Mouse (Mus musculus): ENCODE results near the gene Scrg1. TPM values are rescaled to one million over a fixed set of nuclear protein-coding genes. Genes with fewer than 3 reads are reported as not detected.
"Not testable (repeated sequence)": the region's sequence is repeated elsewhere in the genome, so short reads cannot be mapped to it uniquely, and the experiment has no call there.

Gene Scrg1
- total RNA-seq, 2 experiments from 2014 or later = 41.1 to 42.5 TPM

- Histone ChIP-seq H3K4me3 (no peak overlapping the region), H3K27ac (no peak overlapping the region)
- TF ChIP-seq CTCF (IDR thresholded peaks at IDR 0.05) = no peak
- intact Hi-C loops (cut with DNase I) = no loop called here
- DNase-seq (ENCODE audit: extremely low spot score in 1 of 2, low spot score in 2 of 2) = no peak
Measured at GRCm38 (mm10) chr8:57489896-57490295, 34.2 kb downstream of the Scrg1 start.

GRCm38 (mm10) chr8:57491873-57492272 lies 36.1 kb downstream of the Scrg1 start:
- H3K27ac ChIP-seq = no peak overlapping the region
- no peak overlapping the region for H3K4me3 ChIP-seq
- intact Hi-C loops (cut with DNase I) = no loop called here
- DNase-seq (ENCODE audit: extremely low spot score in 1 of 2, low spot score in 2 of 2) = no peak
- TF ChIP-seq CTCF (IDR thresholded peaks at IDR 0.05) = no peak

GRCm38 (mm10) chr8:57498494-57498846 lies 42.7 kb downstream of the Scrg1 start:
- H3K4me3 ChIP-seq = peak overlapping the region; percentile 39
- TF ChIP-seq CTCF (IDR thresholded peaks at IDR 0.05) = no peak
- H3K27ac ChIP-seq = no peak overlapping the region
- no peak for DNase-seq (ENCODE audit: extremely low spot score in 1 of 2, low spot score in 2 of 2)
- intact Hi-C loops (cut with DNase I) = no loop called here

GRCm38 (mm10) chr8:57498847-57499511 lies 43.3 kb downstream of the Scrg1 start:
- Histone ChIP-seq H3K4me3 (peak overlapping the region; percentile 39), H3K27ac (no peak overlapping the region)
- DNase-seq (ENCODE audit: extremely low spot score in 1 of 2, low spot score in 2 of 2) = peak in 1 of 2 experiments; percentile 28
- no peak for TF ChIP-seq CTCF (IDR thresholded peaks at IDR 0.05)
- intact Hi-C loops (cut with DNase I) = no loop called here

GRCm38 (mm10) chr8:57503641-57504040 lies 47.9 kb downstream of the Scrg1 start:
- peak; percentile 46 to 65 for DNase-seq (ENCODE audit: extremely low spot score in 1 of 2, low spot score in 2 of 2)
- H3K4me3 ChIP-seq = no peak overlapping the region
- peak; percentile 77 for TF ChIP-seq CTCF (IDR thresholded peaks at IDR 0.05)
- intact Hi-C loops (cut with DNase I) = loop anchor here (1.0 kb wide), 1 partner anchor 74 kb away; no protein-coding TSS in a partner anchor
- H3K27ac ChIP-seq = no peak overlapping the region

- DNase-seq (ENCODE audit: extremely low spot score in 1 of 2, low spot score in 2 of 2); H3K4me3 ChIP-seq; H3K27ac ChIP-seq; intact Hi-C loops (cut with DNase I): not testable (repeated sequence)
Measured at GRCm38 (mm10) chr8:57505500-57505899, 49.8 kb downstream of the Scrg1 start.

- TF ChIP-seq CTCF (IDR thresholded peaks at IDR 0.05) = no peak
- Histone ChIP-seq H3K27ac (no peak overlapping the region), H3K4me3 (no peak overlapping the region)
- intact Hi-C loops (cut with DNase I) = no loop called here
- DNase-seq (ENCODE audit: extremely low spot score in 1 of 2, low spot score in 2 of 2) = no peak
Measured at GRCm38 (mm10) chr8:57507556-57508063, 51.9 kb downstream of the Scrg1 start.

GRCm38 (mm10) chr8:57508657-57509056 lies 52.9 kb downstream of the Scrg1 start:
- TF ChIP-seq CTCF (IDR thresholded peaks at IDR 0.05) = no peak
- Histone ChIP-seq H3K27ac (no peak overlapping the region), H3K4me3 (no peak overlapping the region)
- DNase-seq (ENCODE audit: extremely low spot score in 1 of 2, low spot score in 2 of 2) = no peak
- intact Hi-C loops (cut with DNase I) = no loop called here

GRCm38 (mm10) chr8:57510791-57511315 lies 55.1 kb downstream of the Scrg1 start:
- no peak for TF ChIP-seq CTCF (IDR thresholded peaks at IDR 0.05)
- intact Hi-C loops (cut with DNase I) = loop anchor here (1.0 kb wide), 2 partner anchors 10 to 24 kb away; partner anchors contain the start of gene Sap30
- peak overlapping the region; percentile 93 for H3K4me3 ChIP-seq
- DNase-seq (ENCODE audit: extremely low spot score in 1 of 2, low spot score in 2 of 2) = no peak
- H3K27ac ChIP-seq = no peak overlapping the region

GRCm38 (mm10) chr8:57511316-57512118 lies 55.8 kb downstream of the Scrg1 start, which contains the start of gene Hmgb2:
TSS of gene Hmgb2 (plus strand) at chr8:57511907.
- peak; percentile 98 to 99 for DNase-seq (ENCODE audit: extremely low spot score in 1 of 2, low spot score in 2 of 2)
- intact Hi-C loops (cut with DNase I) = loop anchor here (1.0 kb wide), 2 partner anchors 10 to 24 kb away; partner anchors contain the start of gene Sap30

GRCm38 (mm10) chr8:57512141-57513056 lies 56.7 kb downstream of the Scrg1 start:
- TF ChIP-seq CTCF (IDR thresholded peaks at IDR 0.05) = no peak
- intact Hi-C loops (cut with DNase I) = no loop called here
- Histone ChIP-seq H3K4me3 (peak overlapping the region; percentile 93), H3K27ac (peak overlapping the region; percentile 84)
- no peak for DNase-seq (ENCODE audit: extremely low spot score in 1 of 2, low spot score in 2 of 2)

More at GRCm38 (mm10) chr8:57511316-57512118, 55.8 kb downstream of the Scrg1 start, which contains the start of gene Hmgb2:
- Histone ChIP-seq H3K27ac (peak within 1 kb of the TSS; percentile 84), H3K4me3 (peak within 1 kb of the TSS; percentile 93)
- TF ChIP-seq CTCF (IDR thresholded peaks at IDR 0.05) = no peak; the same call in 1 of the 2 replicates

- H3K4me3 ChIP-seq; intact Hi-C loops (cut with DNase I); H3K27ac ChIP-seq; DNase-seq (ENCODE audit: extremely low spot score in 1 of 2, low spot score in 2 of 2): not testable (repeated sequence)
Measured at GRCm38 (mm10) chr8:57513178-57513661, 57.5 kb downstream of the Scrg1 start.

- intact Hi-C loops (cut with DNase I); H3K27ac ChIP-seq; DNase-seq (ENCODE audit: extremely low spot score in 1 of 2, low spot score in 2 of 2); H3K4me3 ChIP-seq: not testable (repeated sequence)
Measured at GRCm38 (mm10) chr8:57516685-57517084, 61.0 kb downstream of the Scrg1 start.

All from left cerebral cortex, adult 2 months (tissue).